Mouse (Mus musculus): ENCODE measurements around the gene Fam98a.

DNA sequence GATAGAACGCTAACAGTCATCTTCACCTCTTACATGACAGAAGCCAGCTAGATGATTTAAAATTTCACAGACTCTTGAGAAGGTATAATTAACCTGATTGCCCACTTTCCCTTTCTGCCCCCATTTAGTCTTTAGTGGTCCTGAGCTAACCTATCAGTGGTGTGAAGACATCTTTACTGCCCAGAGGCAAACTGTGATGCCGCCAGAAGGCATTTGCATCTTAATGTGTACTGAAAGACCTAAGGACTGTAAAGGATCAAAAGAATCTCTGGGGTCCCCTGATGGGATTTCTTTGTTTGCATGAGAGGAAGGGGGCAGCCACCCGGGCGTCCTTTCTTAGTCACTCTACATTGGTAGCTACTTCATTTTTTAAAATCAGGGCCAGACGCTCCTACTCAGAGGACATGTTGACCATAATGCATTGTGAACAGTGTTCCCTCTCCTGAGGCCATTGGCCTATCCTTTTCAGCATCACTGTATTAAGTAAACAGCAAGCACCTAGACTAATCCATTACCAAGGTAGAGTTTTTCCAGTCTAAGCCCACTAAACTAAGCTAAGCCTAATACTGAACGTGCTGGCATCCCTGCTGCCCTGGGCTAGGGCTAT lies 30.4 kb downstream of the Fam98a start:
- no peak for TF ChIP-seq POLR2A (IDR thresholded peaks at IDR 0.05; ENCODE audit: borderline replicate concordance, control insufficient read depth, low read depth, low read length)
- TF ChIP-seq CTCF (IDR thresholded peaks at IDR 0.05; ENCODE audit: control insufficient read depth, insufficient read depth, low read length) = no peak
